Mouse (Mus musculus): ENCODE results near the gene Gm10277.

DNA sequence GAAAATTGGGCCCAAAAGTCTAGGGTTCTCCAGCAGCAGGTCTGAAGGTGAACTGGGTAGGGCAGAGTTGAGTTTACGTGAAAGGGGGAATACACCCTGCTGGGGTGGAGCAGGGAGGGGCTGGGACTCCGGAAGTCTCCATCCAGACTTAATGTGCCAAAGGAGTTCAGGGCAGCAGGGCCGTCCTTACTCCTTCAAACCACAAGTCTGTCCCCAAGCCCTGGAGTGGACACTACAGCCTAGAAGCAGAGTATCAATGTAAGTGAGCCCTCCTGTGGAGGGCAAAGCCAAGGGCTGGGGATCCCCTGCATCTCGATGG is 22.1 kb downstream of the Gm10277 start:
- TF ChIP-seq TAL1 (IDR thresholded peaks at IDR 0.05; ENCODE audit: low read length) (no peak), GATA1 (IDR thresholded peaks at IDR 0.05; ENCODE audit: low read length) (no peak)

Measured in erythroblast, embryonic 14.5 days (primary cell).